Mouse (Mus musculus) c-Kit-positive CD71-negative TER-119-negative erythroid progenitor cells, embryonic 14.5 days (primary cell): ENCODE data around the gene Ppard.

Experiments
- DNase-seq: peaks from one replicate; pipeline ENCODE4 v3.0.0-alpha.2; 2013; ENCODE audit warnings: low read depth

Ppard gene

DNA sequence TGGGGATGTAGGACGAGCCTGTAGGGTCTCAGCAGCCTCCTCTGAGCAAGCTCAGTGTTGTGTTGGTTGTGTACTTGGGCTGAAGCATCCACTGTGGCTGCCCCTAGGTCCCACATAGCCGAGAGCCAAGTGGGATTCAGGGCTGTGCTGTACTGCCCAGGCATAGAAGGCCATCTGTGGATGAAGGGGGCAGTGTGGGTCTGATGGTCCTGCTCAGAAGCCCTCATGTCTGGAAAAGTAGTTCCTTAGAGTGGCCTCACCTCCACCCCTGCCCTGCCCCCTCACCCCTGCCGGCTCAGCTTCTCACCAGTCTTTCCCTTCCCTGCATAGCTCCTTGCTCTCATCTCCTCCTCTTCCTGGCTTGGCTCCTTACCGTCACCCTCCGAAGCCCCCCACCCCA is 23.2 kb downstream of the Ppard start:
- no peak for DNase-seq

DNA sequence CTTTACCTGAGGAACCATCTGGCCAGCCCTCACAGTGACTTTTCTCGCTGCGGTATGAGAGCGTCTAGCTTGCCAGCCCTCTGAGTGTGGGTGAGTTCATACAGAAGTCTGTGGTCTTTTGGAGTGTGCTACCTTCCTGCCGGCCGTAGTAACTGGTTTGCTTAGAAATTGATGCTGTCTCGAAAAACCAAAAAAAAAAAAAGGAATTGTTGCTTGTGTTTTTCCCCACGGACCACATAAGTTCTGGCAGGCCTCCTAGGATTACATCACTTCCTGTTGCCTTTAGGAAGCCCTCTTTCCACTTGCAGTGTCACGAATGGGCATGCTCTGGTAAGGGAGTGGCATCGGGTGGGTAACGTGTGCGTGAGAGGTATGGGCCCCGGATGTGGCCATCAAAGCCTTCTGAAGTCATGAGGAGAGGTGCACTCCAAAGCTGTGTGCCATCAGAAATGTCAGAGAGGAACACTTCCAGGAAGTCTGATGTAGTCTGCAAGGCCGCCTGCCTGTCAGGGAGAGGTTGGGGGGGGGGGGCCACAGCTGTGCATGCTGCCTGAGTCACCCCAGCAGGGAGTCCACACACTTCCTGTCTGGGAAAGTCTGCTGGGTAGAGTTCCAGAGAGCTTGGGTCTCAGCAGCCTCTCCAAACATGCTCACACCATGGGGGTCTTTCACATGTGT is 24.3 kb downstream of the Ppard start:
- no peak for DNase-seq

- DNase-seq = no peak
These were observed 25.8 kb downstream of the Ppard start for GRCm38 (mm10) chr17:28258325-28258724.

- no peak for DNase-seq
These were observed 27.5 kb downstream of the Ppard start for GRCm38 (mm10) chr17:28259890-28260542.

DNA sequence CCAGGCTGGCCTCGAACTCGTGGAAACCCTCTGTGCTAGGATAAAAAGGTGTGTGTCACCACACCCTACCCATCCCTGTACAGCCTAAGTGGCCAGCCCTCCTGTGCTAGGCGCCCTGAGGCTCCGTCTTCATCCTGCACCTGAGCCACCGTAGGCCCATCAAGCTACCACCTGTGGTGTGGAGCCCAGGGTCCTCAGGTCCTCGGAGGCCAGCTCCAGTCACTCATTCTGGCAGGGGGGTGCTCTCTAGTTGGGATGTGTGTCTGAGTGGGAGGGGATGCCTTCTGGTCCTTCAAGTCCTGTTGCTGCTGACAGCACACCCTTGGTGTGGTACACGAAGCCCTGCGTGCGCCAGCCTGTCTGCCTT is 28.0 kb downstream of the Ppard start:
- no peak for DNase-seq

DNA sequence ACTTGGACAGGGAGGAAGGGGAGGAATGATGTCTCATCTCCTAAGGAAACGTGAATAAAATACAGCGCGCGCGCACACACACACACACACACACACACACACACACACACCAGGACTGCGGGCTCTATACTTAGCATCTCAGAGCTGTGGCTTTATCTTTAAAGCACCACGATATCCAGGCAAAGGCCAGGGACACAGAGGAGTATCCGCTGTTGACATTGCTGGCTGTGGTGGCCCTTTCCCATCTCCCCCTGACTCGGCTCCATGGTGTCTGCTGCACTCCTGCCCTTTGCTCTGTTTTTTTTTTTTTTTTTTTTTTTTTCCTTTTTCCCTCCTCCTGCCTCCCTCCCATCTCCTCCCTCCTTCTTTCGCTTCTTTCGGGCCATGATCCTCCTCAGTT is 29.3 kb downstream of the Ppard start:
- no peak for DNase-seq

DNA sequence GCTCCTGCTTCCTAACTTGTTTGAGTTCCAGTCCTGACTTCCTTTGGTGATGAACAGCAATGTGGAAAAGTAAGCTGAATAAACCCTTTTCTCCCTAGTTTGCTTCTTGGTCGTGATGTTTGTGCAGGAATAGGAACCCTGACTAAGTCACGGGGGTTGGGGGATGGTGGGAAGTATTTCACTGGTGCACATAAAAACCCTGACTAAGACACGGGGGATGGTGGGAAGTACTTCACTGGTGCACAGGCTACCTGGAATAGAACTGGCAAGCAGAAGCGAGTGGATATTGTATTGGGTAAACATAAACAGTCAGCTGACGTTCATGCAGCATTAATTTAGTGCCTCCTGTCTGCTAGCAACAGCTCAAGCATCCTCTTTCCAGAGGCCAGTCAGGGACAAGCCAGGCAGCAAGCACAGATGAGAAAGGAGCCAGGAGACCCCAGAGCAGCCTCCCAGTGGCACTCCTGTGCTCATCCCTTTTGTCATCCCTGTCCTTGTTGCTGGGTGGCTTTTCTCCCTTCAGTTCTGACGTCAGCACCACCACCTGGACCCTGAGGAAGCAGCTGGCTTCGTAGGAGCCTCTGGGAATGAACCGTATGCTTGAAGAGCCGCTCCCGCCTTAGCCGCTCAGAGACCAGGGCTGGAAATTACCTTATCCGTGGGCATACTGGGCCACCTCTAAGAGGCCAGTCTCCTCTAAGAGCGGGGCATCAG is 30.8 kb downstream of the Ppard start:
- DNase-seq = no peak

DNA sequence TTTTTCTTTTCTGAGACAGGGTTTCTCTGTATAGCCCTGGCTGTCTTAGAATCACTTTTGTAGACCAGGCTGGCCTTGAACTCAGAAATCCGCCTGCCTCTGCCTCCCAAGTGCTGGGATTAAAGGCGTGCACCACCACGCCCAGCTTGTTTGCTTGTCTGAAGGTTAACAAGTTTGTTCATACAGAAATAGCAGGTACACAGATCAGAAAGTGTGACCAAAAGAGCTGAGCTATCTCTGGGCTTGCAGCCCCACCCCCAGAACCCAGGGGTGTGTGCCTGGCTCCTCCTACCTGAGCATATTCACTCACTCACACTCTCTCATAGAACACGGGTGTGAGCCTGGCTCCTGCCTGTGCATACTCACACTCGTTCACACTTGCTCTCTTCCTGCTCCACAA is 34.8 kb downstream of the Ppard start:
- DNase-seq = no peak

GRCm38 (mm10) chr17:28270165-28270564 is 37.7 kb downstream of the Ppard start:
- no peak for DNase-seq

- DNase-seq = no peak
These were observed 39.2 kb downstream of the Ppard start for GRCm38 (mm10) chr17:28271537-28272266.

DNA sequence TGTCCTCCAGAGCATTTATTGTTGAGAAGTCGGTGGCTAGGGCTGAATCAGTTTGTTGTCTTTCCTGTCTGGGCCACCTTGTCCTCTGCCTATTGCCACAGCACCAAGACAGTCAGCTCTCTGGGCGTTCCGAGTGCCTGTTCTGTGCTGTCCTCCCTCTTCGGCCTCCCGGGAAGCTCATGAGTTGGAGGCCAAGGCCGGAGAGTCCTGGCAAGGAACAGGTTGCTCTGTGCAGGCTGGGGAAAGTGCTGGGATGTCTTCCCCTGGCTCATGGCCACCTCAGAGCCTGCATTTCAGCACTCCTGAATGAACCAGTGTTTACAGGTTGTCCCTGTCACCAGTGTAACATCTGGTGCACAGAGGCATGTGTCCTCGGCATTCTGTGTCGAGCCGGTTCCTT is 39.8 kb downstream of the Ppard start:
- no peak for DNase-seq

DNA sequence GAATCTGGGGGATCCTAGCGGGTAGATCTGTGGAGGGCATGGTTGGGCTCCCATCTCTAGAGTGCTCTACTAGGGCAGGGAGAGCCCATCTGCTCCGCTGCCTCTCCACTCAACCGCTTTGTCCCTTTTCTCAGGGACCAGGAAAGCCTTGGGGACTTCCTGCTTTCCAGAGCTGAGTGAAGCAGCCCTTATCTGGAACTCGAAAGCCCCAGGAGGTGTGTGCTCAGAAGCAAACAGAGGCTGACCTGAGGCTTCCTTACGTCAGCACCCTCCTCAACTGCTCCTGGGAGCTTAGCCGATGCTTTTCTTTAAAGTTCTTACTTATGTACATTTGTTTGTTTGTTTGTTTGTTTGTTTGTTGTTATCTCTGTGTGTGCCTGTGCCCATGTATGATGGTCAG is 40.3 kb downstream of the Ppard start:
- DNase-seq = no peak

GRCm38 (mm10) chr17:28274739-28275138 is 42.2 kb downstream of the Ppard start:
- DNase-seq = no peak

DNA sequence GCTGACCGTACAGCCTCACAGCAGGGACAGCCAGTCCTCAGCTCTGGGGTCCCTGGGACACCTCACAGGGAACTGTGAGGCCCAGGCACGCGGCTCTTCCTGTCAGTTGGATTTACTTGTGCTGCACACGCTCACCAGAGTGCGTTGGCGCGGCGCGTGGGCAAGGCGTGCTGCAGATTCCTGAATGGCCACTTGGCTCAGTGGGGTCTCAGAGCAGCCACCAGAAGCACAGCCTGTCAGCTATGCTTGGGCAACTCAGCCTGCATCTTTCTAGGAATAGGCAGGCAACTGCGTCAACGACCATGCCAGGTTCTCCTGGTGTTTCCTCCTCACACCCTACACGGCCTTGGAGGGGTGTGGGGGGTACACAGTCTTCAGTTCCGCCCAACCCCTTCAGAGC is 44.7 kb downstream of the Ppard start:
- DNase-seq = no peak

GRCm38 (mm10) chr17:28277721-28278120 is 45.2 kb downstream of the Ppard start:
- DNase-seq = no peak

GRCm38 (mm10) chr17:28278156-28278555 is 45.7 kb downstream of the Ppard start:
- DNase-seq = no peak

DNA sequence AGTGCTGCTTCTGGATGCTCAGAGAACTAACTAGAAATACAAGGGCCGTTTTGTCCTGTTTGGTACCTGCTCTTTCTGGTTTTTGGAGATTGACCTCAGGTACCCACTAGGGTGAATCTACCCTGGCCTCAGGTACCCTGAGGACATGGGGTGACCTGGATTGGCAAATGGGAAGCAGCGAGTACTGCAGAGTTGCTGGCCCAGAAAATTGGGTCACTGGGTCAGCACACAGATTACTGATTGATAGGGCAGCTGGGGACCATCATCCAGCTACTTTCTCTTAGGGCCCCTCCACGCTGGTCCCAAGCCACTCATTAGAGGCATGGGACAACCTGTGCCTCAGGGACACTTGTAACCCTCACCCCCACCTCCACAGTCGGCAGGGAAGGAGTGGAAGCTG is 46.7 kb downstream of the Ppard start:
- DNase-seq = no peak

GRCm38 (mm10) chr17:28279780-28280422 is 47.4 kb downstream of the Ppard start:
- no peak for DNase-seq

GRCm38 (mm10) chr17:28280423-28280800 is 47.9 kb downstream of the Ppard start:
- DNase-seq = no peak

- DNase-seq = no peak
These were observed 48.4 kb downstream of the Ppard start for GRCm38 (mm10) chr17:28280831-28281377.

GRCm38 (mm10) chr17:28281866-28282441 is 49.5 kb downstream of the Ppard start:
- DNase-seq = no peak

DNA sequence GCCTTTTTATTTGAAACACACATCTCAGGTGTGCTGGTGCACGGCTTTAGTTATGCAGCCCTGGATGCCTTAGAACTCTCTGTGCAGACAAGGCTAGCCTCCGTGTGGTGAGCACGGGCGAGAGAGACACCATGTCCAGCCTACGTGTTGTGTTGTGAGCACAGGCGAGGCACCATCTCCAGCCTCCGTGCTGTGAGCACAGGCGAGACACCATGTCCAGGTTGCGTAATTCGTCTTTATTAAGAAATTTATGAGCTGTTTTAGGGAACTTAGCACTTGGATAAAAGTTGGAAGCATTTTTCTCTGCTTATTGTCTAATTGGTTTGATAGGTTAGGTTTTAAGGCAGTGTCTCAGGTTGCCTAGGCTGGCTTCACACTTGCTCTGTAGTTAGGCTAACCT is 50.7 kb downstream of the Ppard start:
- no peak for DNase-seq
